8 mouse cellular contexts compared by ENCODE assay signal in the genomic region with DNA sequence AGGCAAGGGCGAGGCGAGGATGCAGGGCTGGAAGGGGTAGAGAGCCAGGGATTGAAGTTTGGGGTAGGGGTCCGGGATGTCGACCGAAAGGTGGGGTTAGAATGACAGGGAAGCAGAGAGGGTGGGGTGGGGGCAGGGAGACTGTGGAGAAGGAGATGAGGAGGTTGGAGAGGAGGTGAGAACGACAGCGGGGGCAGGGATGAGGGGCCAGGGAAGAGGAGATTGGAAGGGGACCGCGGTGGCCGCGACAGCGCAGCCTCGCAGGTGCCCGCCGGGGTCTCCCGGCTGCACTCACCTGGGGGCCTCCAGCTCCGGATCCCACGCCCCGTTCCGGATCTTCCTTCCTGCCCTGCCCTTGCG. TPM values are rescaled to one million over a fixed set of nuclear protein-coding genes. Genes with fewer than 3 reads are reported as not detected.
DNase-seq lines count a peak whose midpoint lies in the region; ATAC-seq and TF ChIP-seq lines count a peak whose summit lies in the region.

No protein-coding gene starts in this region.

- peaks cover 7% of the 10 kb centered on the region for H3K9me3 ChIP-seq in heart, embryonic 16.5 days (replicated peaks; ENCODE audit: control insufficient read depth, low read length)
- H3K9me3 ChIP-seq in G1E (replicated peaks): peaks cover 91% of the 10 kb centered on the region
- no peaks in the 10 kb centered on the region for H3K9me3 ChIP-seq in forebrain, postnatal 0 days (ENCODE audit: low read length)

- ATAC-seq in heart, embryonic 16.5 days (replicated peaks; ENCODE audit: extremely low read depth, insufficient read depth, low FRiP score): no peak
- no peak for ATAC-seq in G1E (ENCODE audit: extremely low read depth, insufficient number of reproducible peaks, low FRiP score, poor library complexity, severe bottlenecking)
- peak; percentile 28; the same call in 1 of the 2 replicates for ATAC-seq in forebrain, postnatal 0 days
- ATAC-seq in activated CD4-positive, CD25-positive, alpha-beta regulatory T cell, adult 4 months: no peak

- H3K4me2 ChIP-seq in heart, embryonic 16.5 days (ENCODE audit: low read depth, low read length): peak overlapping the region; percentile 88
- peak overlapping the region; percentile 95 for H3K4me2 ChIP-seq in forebrain, postnatal 0 days (ENCODE audit: low read depth)

- H3K4me1 ChIP-seq in heart, embryonic 16.5 days (ENCODE audit: control insufficient read depth, insufficient read depth, low read length): peaks cover 6% of the 10 kb centered on the region
- H3K4me1 ChIP-seq in G1E (ENCODE audit: insufficient read depth, low read depth, low read length): no peaks in the 10 kb centered on the region
- peaks cover 6% of the 10 kb centered on the region for H3K4me1 ChIP-seq in forebrain, postnatal 0 days (ENCODE audit: insufficient read depth)

- peaks cover 17% of the 10 kb centered on the region for H3K27me3 ChIP-seq in heart, embryonic 16.5 days (ENCODE audit: control insufficient read depth, insufficient read depth, low read length)
- H3K27me3 ChIP-seq in G1E (ENCODE audit: insufficient read depth, low read length): no peaks in the 10 kb centered on the region; the same call in 1 of the 2 replicates
- H3K27me3 ChIP-seq in forebrain, postnatal 0 days (ENCODE audit: insufficient read depth, low read length): no peaks in the 10 kb centered on the region

- TF ChIP-seq CTCF in G1E (IDR thresholded peaks at IDR 0.05; ENCODE audit: low read depth, low read length): no peak
- TF ChIP-seq CTCF in forebrain, postnatal 0 days (IDR thresholded peaks at IDR 0.05; ENCODE audit: low read depth): no peak

- intact Hi-C loops in heart, postnatal 25 days (cut with DNase I): no loop called here

- H3K36me3 ChIP-seq in heart, embryonic 16.5 days (ENCODE audit: control insufficient read depth, insufficient read depth): 0 out of 2 replicates have a peak, but pooled peaks cover 3% of the 10 kb centered on the region
- no peaks in the 10 kb centered on the region for H3K36me3 ChIP-seq in G1E (replicated peaks)
- no peaks in the 10 kb centered on the region for H3K36me3 ChIP-seq in forebrain, postnatal 0 days (ENCODE audit: insufficient read depth)
- no peaks in the 10 kb centered on the region for H3K36me3 ChIP-seq in macrophage (ENCODE audit: inconsistent target)

- under 1% methylated on average over 19 of the region's 21 CpGs for WGBS in heart, embryonic 16.5 days
- 0% methylated on average over 19 of the region's 21 CpGs for WGBS in forebrain, postnatal 0 days
- 1% methylated on average over 21 of the region's 21 CpGs for WGBS in macrophage (ENCODE audit: missing documents)

- peak overlapping the region; percentile 64 for H3K9ac ChIP-seq in heart, embryonic 16.5 days (ENCODE audit: low read length)
- H3K9ac ChIP-seq in forebrain, postnatal 0 days: peak overlapping the region; percentile 67

- H3K4me3 ChIP-seq in heart, embryonic 16.5 days (ENCODE audit: low read length): peak overlapping the region; percentile 87
- H3K4me3 ChIP-seq in G1E (ENCODE audit: low read depth, low read length) (peak overlapping the region; percentile 40; the same call in 1 of the 2 replicates), macrophage (ENCODE audit: inconsistent target) (peak overlapping the region; percentile 48; the same call in 1 of the 2 replicates)
- H3K4me3 ChIP-seq in forebrain, postnatal 0 days (ENCODE audit: low read depth, low read length): peak overlapping the region; percentile 69

- no peak for DNase-seq in heart, postnatal 25 days (ENCODE audit: low spot score)
- DNase-seq in G1E (ENCODE audit: low spot score): no peak
- DNase-seq in forebrain, postnatal 0 days: no peak
- DNase-seq in Muller cell, postnatal 12 days (ENCODE audit: inconsistent ontology term): no peak
- DNase-seq in left cerebral cortex, adult 9 months (ENCODE audit: low spot score in 2 of 2): no peak

- no peak overlapping the region for H3K27ac ChIP-seq in heart, embryonic 16.5 days (ENCODE audit: low read length)
- peak overlapping the region; percentile 66 for H3K27ac ChIP-seq in forebrain, postnatal 0 days (ENCODE audit: low read depth, low read length)
- H3K27ac ChIP-seq in macrophage: no peak overlapping the region

- H3K79me2 ChIP-seq in macrophage (ENCODE audit: inconsistent target): no peaks in the 10 kb centered on the region

RNA-seq across cellular contexts. Expression of a gene that starts 0.6 kb away (rescaled TPM):
- polyA plus RNA-seq in heart, embryonic 16.5 days (2015; fragmentation: Nextera tagmentation; extraction: Ambion mirVana): 1.9 and 2.0 TPM in 2 replicates
- total RNA-seq in heart, postnatal 25 days (2021): 1 to 10 TPM in 1 of 2 experiments, under 1 TPM in 1; 0.89 to 1.2 TPM
- total RNA-seq in G1E (2014; fragmentation: Nextera tagmentation) (not detected in 2 replicates), G1E (2017) (not detected in 2 replicates)
- polyA plus RNA-seq in G1E (2012) (not detected in 2 replicates), macrophage (2018) (0.18 to 0.72 TPM (median 0.33 TPM) in 3 replicates)
- 5.5 and 6.5 TPM in 2 replicates for total RNA-seq in forebrain, postnatal 0 days (2014; rRNA removed)
- polyA plus RNA-seq in forebrain, postnatal 0 days (2015; fragmentation: Nextera tagmentation; extraction: Ambion mirVana): 2.6 and 3.5 TPM in 2 replicates
- total RNA-seq in macrophage (2018; cell fraction: chromatin; rRNA removed): 1 to 10 TPM in 17 of 26 experiments, under 1 TPM in 7, not detected in 2; 0.36 to 4.8 (median 1.2) TPM
- under 1 TPM; 0.09 to 0.50 (median 0.22) TPM for total RNA-seq in macrophage (2018; cell fraction: cytosol; rRNA removed)
- total RNA-seq in macrophage (2018; cell fraction: nucleus; rRNA removed): 1 to 10 TPM in 11 of 26 experiments, under 1 TPM in 13, not detected in 2; 0.10 to 2.8 (median 0.61) TPM
- under 1 TPM; 0.17 to 0.20 TPM for polyA plus RNA-seq in activated CD4-positive, CD25-positive, alpha-beta regulatory T cell, adult 4 months (2017; shearing (Covaris generic))

RNA-seq across cellular contexts. Expression of a gene that starts 0.6 kb away (rescaled TPM):
- polyA plus RNA-seq in heart, embryonic 16.5 days (2015; fragmentation: Nextera tagmentation; extraction: Ambion mirVana): 11.3 and 21.7 TPM in 2 replicates
- 1 to 10 TPM; 2.1 to 3.4 TPM for total RNA-seq in heart, postnatal 25 days (2021)
- not detected in 2 replicates for total RNA-seq in G1E (2014; fragmentation: Nextera tagmentation)
- 0.06 TPM in 1 of 2 replicates, not detected in the other for total RNA-seq in G1E (2017)
- polyA plus RNA-seq in G1E (2012): 0.02 and 0.04 TPM in 2 replicates
- total RNA-seq in forebrain, postnatal 0 days (2014; rRNA removed): 31.5 and 38.6 TPM in 2 replicates
- 20.9 and 24.2 TPM in 2 replicates for polyA plus RNA-seq in forebrain, postnatal 0 days (2015; fragmentation: Nextera tagmentation; extraction: Ambion mirVana)
- total RNA-seq in macrophage (2018; cell fraction: chromatin; rRNA removed): 100 to 1,000 TPM in 3 of 26 experiments, 10 to 100 TPM in 21, 1 to 10 TPM in 2; 4.1 to 190 (median 45.8) TPM
- total RNA-seq in macrophage (2018; cell fraction: cytosol; rRNA removed): 10 to 100 TPM; 40.2 to 99.6 (median 66.5) TPM
- total RNA-seq in macrophage (2018; cell fraction: nucleus; rRNA removed): 10 to 100 TPM in 25 of 26 experiments, 1 to 10 TPM in 1; 9.5 to 94.8 (median 40.5) TPM
- 42.9 to 182 TPM (median 93.6 TPM) in 3 replicates for polyA plus RNA-seq in macrophage (2018)
- 100 to 1,000 TPM in 1 of 2 experiments, 10 to 100 TPM in 1; 91.1 to 112 TPM for polyA plus RNA-seq in activated CD4-positive, CD25-positive, alpha-beta regulatory T cell, adult 4 months (2017; shearing (Covaris generic))

Comparison
In these comparisons a context has a peak if more than half of its experiments do, and no peak if none do; other contexts are left out.
1. RNA of a gene that starts 0.6 kb away (polyA plus RNA-seq): 42.9 to 182 TPM in macrophage, 91.1 to 112 TPM in activated CD4-positive, CD25-positive, alpha-beta regulatory T cell, adult 4 months, 20.9 to 24.2 TPM in forebrain, postnatal 0 days and 11.3 to 21.7 TPM in heart, embryonic 16.5 days; 0.02 to 0.04 TPM in G1E; every median in the first group is over 10 times any median in the second.
2. Peak in every context shown above with its lines, with median percentiles within 50 percentile points of each other: H3K4me3 ChIP-seq.